Mouse (Mus musculus): ENCODE data around the gene Bcl2. TPM values are rescaled to one million over a fixed set of nuclear protein-coding genes. Genes with fewer than 3 reads are reported as not detected.
A peak's percentile ranks its signal among the peaks of the same experiment; 100 is the strongest.

Gene Bcl2
- total RNA-seq, 2 experiments from 2014 or later = 8.6 to 9.0 TPM

GRCm38 (mm10) chr1:106517591-106518177, 196.4 kb downstream of the Bcl2 start:
- no peak for DNase-seq (ENCODE audit: low spot score in 2 of 2)

DNA sequence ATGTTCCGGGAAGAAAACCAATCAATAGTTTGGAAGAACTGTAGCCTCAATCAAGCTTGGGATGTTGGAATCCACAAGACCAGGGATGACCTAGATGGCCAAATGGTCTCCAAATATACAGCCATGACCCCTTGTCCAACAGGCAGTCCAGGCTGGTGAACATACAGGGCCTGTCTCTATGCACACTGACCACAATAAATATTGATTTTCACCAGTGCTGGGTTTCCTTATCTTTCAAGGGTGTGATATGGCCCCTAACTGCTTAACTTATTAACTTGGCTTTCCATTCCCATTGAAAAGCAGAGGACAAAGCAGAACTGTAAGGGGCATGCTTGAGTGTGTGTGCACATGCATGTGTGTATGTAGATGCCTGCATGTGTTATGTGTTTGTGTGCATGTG, 197.0 kb downstream of the Bcl2 start:
- DNase-seq (ENCODE audit: low spot score in 2 of 2) = no peak

DNA sequence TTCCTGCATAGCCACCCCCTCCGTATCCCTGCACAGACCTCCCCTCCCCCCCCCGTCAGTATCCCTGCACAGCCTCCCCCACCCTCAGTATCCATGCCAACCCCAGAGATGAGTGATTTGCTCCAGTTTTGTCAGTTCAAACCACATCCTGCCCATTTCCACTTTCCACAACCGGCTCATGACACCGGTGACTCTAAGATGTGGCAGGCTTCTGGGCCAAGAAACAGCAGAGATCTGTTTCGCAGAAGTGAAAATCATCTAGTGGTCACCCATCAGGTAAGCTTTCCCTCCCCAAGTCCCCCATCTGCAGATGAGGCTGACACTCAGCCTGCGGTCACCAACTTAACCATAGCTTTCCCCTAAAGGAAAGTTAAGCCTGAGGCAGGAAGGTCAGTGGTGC, 198.5 kb downstream of the Bcl2 start:
- DNase-seq (ENCODE audit: low spot score in 2 of 2) = no peak

DNA sequence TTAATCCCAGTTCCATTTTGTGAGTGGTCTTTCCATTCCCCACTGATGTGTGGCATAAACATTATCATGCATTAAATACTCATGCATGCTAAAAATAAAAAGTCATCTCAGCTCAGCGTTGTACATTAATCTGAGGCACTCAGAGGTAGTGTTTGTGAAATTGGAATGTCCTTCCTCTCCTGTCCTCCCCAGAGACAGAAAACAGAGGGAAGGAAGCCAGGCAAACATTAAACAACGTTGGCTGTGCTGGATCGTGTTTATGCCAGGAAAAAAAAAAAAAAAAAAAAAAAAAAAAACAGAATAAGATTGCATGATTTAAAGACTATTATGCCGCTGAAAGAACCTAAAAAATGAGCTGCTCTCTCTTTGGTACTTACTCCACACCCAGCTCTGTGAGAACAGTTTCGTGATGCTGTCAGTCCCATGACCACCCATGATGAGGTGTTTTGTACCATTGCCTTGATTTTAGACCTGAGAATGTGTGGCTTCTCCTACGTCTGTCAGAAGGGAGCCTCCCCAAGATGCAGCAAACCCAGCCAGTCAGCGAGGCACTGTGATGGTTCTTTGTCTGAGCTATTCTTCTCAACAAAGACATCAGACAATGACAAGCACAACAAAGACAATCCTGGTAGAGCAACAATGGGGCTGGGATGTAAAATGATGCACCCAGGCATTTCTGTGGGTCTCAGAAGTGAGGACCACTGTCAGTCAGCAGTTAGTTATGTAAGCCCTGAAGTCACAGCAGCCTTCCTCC, 200.0 kb downstream of the Bcl2 start:
- DNase-seq (ENCODE audit: low spot score in 2 of 2) = no peak

- no peak for DNase-seq (ENCODE audit: low spot score in 2 of 2)
These were observed 200.6 kb downstream of the Bcl2 start for GRCm38 (mm10) chr1:106513481-106513880.

DNA sequence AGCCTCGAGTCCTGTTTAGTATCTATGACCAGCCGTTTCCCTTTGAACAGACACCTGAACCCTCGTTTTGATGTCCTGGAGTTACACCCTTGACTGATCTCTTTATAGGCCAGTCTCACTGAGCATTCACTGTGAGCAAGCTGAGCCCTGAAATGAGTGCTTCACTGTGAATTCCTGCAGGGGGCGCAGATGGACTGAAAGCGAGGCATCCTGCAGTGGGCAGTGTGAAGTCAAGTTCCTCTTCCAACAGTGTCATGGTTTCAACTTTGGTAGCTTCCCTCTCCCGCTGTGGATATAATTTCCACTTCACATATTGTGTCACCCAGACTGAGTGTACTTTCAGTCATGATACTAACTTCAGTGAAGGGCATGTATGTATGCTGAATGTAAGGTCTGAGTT, 202.5 kb downstream of the Bcl2 start:
- peak; percentile 9 to 63 for DNase-seq (ENCODE audit: low spot score in 2 of 2)

GRCm38 (mm10) chr1:106507556-106507955, 206.5 kb downstream of the Bcl2 start:
- no peak for DNase-seq (ENCODE audit: low spot score in 2 of 2)

- no peak for DNase-seq (ENCODE audit: low spot score in 2 of 2)
These were observed 210.2 kb downstream of the Bcl2 start for GRCm38 (mm10) chr1:106503910-106504309.

GRCm38 (mm10) chr1:106503407-106503806, 210.7 kb downstream of the Bcl2 start:
- no peak for DNase-seq (ENCODE audit: low spot score in 2 of 2)

DNA sequence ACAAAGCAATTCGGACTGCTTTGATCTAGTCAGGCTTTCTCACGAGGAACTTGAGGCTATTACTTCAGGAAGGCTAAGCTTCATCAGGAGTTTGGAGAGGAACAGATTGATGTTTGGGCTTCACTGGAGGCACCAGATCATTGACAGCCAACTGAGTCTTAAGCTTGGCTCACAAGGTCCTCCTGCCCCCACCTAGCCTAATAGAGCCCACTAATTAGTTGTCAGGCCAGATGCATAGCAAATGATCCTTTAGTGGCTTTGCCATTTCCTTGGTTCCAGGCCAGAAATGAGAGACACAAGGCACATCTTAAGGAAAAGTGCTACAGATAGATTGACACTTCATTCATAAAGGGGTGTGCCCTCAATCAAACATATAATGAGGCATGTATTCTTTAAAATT, 216.1 kb downstream of the Bcl2 start:
- DNase-seq (ENCODE audit: low spot score in 2 of 2) = no peak

Small RNA genes within 50 kb of the gene (microRNA-seq; reads per million reads assigned to microRNA genes)
- gene Mir3473f = 0 reads per million in 2 experiments

Other genes starting within 250 kb of the Bcl2 start
- gene Kdsr, start 45.5 kb upstream of the Bcl2 start, total RNA-seq (2021) = 10 to 100 TPM; 29.1 TPM
- gene Vps4b, start 82.5 kb upstream of the Bcl2 start, total RNA-seq (2021) = 10 to 100 TPM; 51.6 to 57.9 TPM
- gene Serpinb5, start 146.9 kb upstream of the Bcl2 start, total RNA-seq (2021) = not detected
- not detected for gene Serpinb12, start 220.2 kb upstream of the Bcl2 start, total RNA-seq (2021)

Measured in layer of hippocampus, adult 18-20 months (tissue).